Mouse (Mus musculus): ENCODE data around the gene B9d2. TPM values are rescaled to one million over a fixed set of nuclear protein-coding genes. Genes with fewer than 3 reads are reported as not detected.

The B9d2 gene
- polyA plus RNA-seq, 1 experiment from 2014 or later, result 26.8 TPM

DNA sequence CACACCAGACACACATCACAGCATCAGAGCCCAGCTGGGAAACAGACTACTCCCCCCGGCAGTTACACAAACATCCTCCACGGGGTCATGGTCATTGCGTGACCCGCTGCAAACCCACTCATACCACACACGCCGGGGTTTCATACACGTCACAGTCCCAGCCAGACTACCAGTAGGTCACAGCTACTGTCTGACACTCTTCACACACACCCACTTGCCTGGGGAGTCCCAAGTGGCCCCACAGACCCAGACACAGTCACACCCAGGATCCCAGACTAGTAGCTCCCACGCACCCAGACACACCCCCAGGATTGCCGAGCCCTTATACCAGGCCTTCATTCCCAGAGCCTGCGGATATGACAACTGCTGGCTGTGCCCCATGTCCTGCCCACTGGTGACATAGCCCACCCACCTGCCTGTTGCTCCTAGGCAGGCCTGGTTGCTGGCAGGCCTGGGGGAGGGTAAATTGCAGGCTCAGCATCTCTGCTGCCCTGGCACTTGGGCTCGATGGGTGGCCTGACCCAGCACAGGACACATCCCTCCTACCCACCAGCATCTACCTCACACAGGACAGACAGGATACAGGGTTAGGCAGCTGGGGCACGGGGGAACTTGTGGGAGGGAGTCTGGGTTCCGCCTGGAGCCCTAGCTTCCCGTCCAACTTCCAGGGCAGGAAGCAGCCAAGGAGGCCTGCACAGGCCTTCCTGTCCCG is 27.2 kb downstream of the B9d2 start:
- Histone ChIP-seq H3K36me3 (peaks cover 4% of the 10 kb centered on the region; the same call in 1 of the 2 replicates), H3K4me1 (peaks cover 63% of the 10 kb centered on the region), H3K4me3 (no peak overlapping the region), H3K27ac (peak overlapping the region; percentile 83), H3K4me2 (peak overlapping the region; percentile 31), H3K9me3 (no peaks in the 10 kb centered on the region), H3K27me3 (peaks cover 11% of the 10 kb centered on the region), H3K9ac (no peak overlapping the region)
- peak; percentile 74 for ATAC-seq (ENCODE audit: borderline replicate concordance, extremely low read depth, low FRiP score, low TSS enrichment)
- WGBS, result 30% methylated on average over 15 of the region's 15 CpGs

DNA sequence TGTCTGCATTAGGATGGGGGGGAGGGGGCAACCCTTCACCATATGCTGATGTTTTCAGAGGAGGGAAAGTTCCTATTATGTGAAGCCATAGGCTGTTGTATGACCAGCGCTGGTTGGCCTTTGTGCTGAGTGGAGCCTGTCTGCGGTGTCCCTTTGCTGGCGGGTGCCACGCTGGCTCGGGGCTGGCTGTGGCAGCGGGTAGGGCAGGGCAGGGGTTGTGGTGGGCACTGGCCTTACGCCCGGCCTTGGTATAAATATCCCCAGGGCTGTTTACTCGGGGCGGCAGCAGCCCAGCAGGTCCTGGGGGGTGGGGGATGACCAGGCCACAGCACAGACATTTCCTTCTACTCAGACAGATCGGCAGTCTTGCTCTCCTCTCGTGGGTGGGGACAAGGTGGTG is 29.4 kb downstream of the B9d2 start:
- WGBS, result 6% methylated on average over 12 of the region's 12 CpGs
- no peak for ATAC-seq (ENCODE audit: borderline replicate concordance, extremely low read depth, low FRiP score, low TSS enrichment)
- Histone ChIP-seq H3K36me3 (peaks cover 26% of the 10 kb centered on the region), H3K4me3 (no peak overlapping the region), H3K27me3 (no peaks in the 10 kb centered on the region), H3K27ac (peak overlapping the region; percentile 22; the same call in 1 of the 2 replicates), H3K9ac (no peak overlapping the region), H3K4me1 (peaks cover 49% of the 10 kb centered on the region), H3K9me3 (no peaks in the 10 kb centered on the region), H3K4me2 (peak overlapping the region; percentile 15; the same call in 1 of the 2 replicates)

DNA sequence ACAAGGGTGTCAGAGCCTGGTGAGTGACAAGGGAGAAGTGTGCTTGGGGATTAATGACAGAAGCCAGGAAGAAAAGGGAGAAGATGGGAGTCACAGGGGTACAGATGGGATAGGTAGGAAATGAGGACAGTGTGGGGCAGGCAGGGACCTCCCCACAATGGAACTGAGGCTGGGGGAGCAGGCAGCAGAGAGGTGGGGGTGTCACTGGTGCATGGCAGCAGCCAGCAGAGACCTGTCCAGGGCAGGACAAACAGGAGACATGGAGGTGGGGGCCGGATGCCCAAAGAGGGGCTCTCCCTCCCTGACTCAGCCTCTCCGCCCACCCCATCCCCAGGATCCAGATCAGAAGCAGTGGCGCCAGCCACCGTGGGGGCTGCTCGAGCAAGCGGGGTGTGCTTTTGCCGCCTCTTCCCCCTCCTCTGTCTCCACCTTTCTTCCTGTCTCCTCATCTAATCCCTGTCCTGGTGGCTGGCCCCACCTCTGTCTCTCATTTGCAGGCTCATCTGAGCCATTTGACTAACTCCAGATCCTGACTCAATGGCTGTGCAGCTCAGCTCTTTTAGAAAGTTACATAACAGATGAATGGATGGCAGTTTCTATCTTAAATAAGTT is 30.0 kb downstream of the B9d2 start:
- H3K4me2 ChIP-seq, result no peak overlapping the region; the same call in 1 of the 2 replicates
- H3K27ac ChIP-seq, result peak overlapping the region; percentile 22; the same call in 1 of the 2 replicates
- ATAC-seq (ENCODE audit: borderline replicate concordance, extremely low read depth, low FRiP score, low TSS enrichment), result no peak
- H3K4me3 ChIP-seq, result no peak overlapping the region
- H3K9me3 ChIP-seq, result no peaks in the 10 kb centered on the region
- no peak overlapping the region for H3K9ac ChIP-seq
- peaks cover 42% of the 10 kb centered on the region for H3K4me1 ChIP-seq
- no peaks in the 10 kb centered on the region for H3K27me3 ChIP-seq
- WGBS, result 14% methylated on average over 7 of the region's 7 CpGs
- peaks cover 33% of the 10 kb centered on the region for H3K36me3 ChIP-seq

DNA sequence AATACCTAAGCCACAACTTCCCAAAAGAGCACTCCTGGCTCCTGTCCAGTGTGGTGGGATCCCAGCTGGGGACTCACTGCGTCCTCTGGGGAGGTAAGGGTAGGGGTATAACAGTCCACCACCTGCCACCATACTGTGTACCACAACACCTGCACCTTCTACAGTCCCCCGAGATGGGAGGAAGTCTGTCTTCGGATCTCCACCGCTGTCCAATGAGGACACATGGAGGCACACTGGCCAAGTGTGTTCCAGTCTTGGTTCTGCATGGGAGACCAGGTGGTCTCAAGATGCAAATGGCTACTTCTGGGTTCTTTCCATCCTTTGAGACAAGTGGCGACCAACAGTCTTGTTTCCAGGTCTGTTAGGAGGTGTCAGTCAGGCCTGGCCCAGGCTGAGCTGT is 30.6 kb downstream of the B9d2 start:
- Histone ChIP-seq H3K9me3 (no peaks in the 10 kb centered on the region), H3K4me1 (peaks cover 37% of the 10 kb centered on the region), H3K27me3 (no peaks in the 10 kb centered on the region), H3K36me3 (peaks cover 38% of the 10 kb centered on the region), H3K4me3 (no peak overlapping the region), H3K4me2 (no peak overlapping the region), H3K9ac (no peak overlapping the region), H3K27ac (no peak overlapping the region; the same call in 1 of the 2 replicates)
- no peak for ATAC-seq (ENCODE audit: borderline replicate concordance, extremely low read depth, low FRiP score, low TSS enrichment)
- 63% methylated on average over 5 of the region's 5 CpGs for WGBS

DNA sequence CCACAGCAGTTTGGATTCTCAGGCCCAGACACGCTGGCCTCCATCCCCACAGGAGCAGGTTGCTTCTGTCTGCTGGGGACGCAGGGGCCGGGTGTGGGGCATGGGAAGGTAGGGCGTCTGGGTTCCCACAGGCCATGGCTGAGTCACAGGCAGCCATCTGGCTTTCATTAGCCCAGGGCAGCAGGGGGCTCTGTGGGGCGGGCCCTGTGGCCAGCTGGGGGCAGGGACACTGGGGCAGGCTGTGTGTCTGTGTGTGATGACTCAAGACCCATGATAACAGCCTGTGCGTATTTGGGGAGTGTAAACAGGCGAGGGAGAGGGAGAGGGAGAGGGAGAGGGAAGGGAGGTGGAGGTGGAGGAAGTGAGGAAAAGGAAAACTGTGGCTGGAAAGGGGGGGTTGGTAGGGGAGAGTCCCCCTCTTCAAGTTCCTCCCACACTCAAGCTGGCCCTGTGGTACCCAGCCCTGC is 31.2 kb downstream of the B9d2 start:
- Histone ChIP-seq H3K9ac (no peak overlapping the region), H3K4me2 (no peak overlapping the region), H3K4me1 (peaks cover 31% of the 10 kb centered on the region), H3K4me3 (no peak overlapping the region), H3K27ac (no peak overlapping the region), H3K27me3 (no peaks in the 10 kb centered on the region), H3K9me3 (no peaks in the 10 kb centered on the region), H3K36me3 (peaks cover 40% of the 10 kb centered on the region)
- WGBS, result 26% methylated on average over 7 of the region's 7 CpGs
- ATAC-seq (ENCODE audit: borderline replicate concordance, extremely low read depth, low FRiP score, low TSS enrichment), result no peak

DNA sequence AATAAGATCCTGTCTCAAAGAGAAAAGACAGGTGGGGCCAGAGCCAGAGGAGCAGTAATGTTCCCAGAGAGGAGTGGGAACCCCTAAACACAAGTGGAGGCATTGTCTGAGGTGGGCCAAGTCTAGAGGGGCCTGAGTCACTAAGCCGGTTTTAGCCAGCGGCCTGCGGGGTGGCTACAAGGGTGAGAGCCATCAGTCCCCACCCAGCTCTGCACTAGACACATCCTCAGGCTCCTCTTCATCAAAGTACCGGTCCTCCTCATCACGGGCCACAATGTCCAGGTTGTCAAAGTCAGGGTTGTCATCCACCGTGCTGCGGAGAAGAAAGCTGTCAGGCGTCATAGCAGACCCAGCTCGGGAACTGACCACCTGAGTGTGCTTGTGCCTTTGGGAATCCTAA is 32.2 kb downstream of the B9d2 start:
- H3K9ac ChIP-seq, result no peak overlapping the region
- no peak overlapping the region for H3K4me3 ChIP-seq
- H3K27ac ChIP-seq, result no peak overlapping the region
- 87% methylated on average over 9 of the region's 9 CpGs for WGBS
- peaks cover 40% of the 10 kb centered on the region for H3K36me3 ChIP-seq
- no peaks in the 10 kb centered on the region for H3K27me3 ChIP-seq
- H3K4me2 ChIP-seq, result no peak overlapping the region
- no peak for ATAC-seq (ENCODE audit: borderline replicate concordance, extremely low read depth, low FRiP score, low TSS enrichment)
- peaks cover 26% of the 10 kb centered on the region for H3K4me1 ChIP-seq
- no peaks in the 10 kb centered on the region for H3K9me3 ChIP-seq

DNA sequence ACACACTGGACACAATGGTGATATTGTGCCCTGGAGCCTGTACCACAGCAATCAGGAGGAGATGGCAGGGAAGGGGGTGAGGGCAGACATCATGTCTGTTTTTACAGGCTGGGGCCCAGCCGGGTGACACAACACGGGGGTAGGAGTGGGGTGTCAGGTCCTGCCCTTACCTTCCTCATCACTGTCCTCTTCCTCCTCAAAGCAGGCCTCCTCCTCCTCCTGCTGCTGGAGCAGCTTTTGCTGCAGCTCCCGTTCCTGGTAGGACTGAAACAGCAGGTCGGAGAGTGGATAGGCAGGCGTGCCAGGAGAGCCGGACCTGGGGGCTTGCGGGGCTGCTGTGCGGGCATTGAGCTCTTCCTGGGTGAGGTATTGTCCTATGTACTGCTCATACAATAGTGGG is 34.0 kb downstream of the B9d2 start:
- no peak for ATAC-seq (ENCODE audit: borderline replicate concordance, extremely low read depth, low FRiP score, low TSS enrichment)
- 95% methylated on average over 8 of the region's 8 CpGs for WGBS
- no peaks in the 10 kb centered on the region for H3K27me3 ChIP-seq
- H3K27ac ChIP-seq, result no peak overlapping the region
- peaks cover 32% of the 10 kb centered on the region for H3K4me1 ChIP-seq
- H3K9me3 ChIP-seq, result no peaks in the 10 kb centered on the region
- peaks cover 40% of the 10 kb centered on the region for H3K36me3 ChIP-seq
- H3K4me3 ChIP-seq, result no peak overlapping the region
- no peak overlapping the region for H3K9ac ChIP-seq
- no peak overlapping the region for H3K4me2 ChIP-seq

DNA sequence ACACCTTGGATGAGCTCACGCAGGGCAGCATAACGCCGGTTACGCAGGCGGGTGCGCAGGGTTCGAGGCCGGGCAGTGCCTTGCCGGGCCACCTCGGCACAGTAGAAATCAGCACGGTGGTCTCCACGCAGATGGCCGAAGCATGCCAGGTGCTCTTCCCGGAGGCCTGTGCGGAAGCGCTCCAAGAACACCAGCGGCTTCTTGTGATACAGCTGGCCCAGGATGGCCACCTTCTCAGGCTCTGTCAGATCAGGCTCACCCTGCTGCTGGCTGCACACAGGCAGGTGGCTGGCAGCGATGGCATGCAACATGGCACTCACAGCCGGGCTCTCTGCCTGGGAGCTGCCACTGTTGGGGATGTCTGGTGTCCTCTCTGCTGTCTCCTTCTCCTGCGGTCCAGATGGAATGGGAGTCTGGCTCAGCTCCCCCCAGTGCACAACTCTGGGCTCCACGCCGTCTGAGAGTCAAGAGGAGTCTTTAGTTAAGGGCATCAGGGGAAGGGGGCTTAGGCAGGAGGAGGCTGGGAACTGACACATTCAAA is 35.2 kb downstream of the B9d2 start:
- Histone ChIP-seq H3K36me3 (peaks cover 46% of the 10 kb centered on the region), H3K27me3 (no peaks in the 10 kb centered on the region), H3K4me3 (no peak overlapping the region), H3K4me1 (peaks cover 25% of the 10 kb centered on the region), H3K9ac (no peak overlapping the region), H3K4me2 (no peak overlapping the region), H3K27ac (no peak overlapping the region), H3K9me3 (no peaks in the 10 kb centered on the region)
- 96% methylated on average over 22 of the region's 22 CpGs for WGBS
- no peak for ATAC-seq (ENCODE audit: borderline replicate concordance, extremely low read depth, low FRiP score, low TSS enrichment)

DNA sequence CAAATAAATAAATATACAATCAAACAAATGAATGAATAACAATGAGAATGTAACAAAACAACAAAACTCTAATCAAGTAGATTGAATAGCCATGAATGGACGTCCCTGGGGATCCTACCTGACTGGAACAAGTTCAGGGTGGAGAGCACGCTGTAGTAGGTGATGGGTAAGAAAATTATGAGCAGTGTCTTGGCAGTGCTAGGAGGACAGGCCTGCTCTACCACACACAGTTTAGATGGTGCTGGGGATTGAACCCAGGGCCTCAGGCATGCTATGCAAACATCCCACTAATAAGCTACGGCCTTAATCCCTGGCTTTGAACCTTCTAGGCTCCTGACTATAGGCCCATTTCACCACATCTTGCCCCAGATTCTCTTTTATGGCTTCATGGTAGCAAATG is 36.9 kb downstream of the B9d2 start:
- peak overlapping the region; percentile 74 for H3K4me2 ChIP-seq
- no peak overlapping the region for H3K9ac ChIP-seq
- no peak for ATAC-seq (ENCODE audit: borderline replicate concordance, extremely low read depth, low FRiP score, low TSS enrichment)
- H3K27ac ChIP-seq, result no peak overlapping the region
- WGBS, result 88% methylated on average over 3 of the region's 3 CpGs
- no peaks in the 10 kb centered on the region for H3K9me3 ChIP-seq
- H3K27me3 ChIP-seq, result no peaks in the 10 kb centered on the region
- H3K4me3 ChIP-seq, result peak overlapping the region; percentile 61; the same call in 1 of the 2 replicates
- H3K36me3 ChIP-seq, result peaks cover 58% of the 10 kb centered on the region
- H3K4me1 ChIP-seq, result peaks cover 20% of the 10 kb centered on the region

DNA sequence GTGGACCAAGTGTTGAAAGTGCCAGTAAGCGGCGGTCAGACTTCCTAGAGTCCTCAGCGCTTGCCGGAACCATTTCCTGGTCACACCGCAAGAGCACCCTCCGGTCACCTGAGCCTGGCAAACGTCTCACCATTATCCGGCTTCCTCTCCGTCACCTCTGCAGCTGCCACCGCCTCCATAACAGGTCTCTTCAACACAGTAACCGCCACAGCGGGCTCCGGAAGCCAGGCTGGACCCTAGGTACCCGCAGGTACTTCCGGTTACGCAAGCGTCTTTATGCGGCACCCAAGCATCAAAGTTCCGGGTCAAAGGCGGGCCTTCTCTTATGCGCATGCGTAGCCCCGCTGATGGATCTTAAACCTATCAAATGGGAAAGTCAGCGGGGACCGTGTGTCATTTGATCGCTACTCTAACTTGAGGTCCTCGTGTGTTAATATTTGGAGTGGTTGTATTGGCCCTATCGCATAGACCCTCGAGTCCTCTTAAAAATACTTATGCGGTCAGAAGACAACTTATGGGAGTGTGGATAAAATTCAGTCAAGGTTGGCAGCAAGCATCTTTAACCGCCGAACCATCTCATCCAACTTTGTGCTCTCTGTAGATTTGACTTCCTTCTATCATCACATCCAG is 38.3 kb downstream of the B9d2 start, which contains the start of gene Ccdc97:
Gene Ccdc97 (minus strand): TSS at position 301 of the 630 bp plus-strand sequence.
- H3K27me3 ChIP-seq, result no peaks in the 10 kb centered on the region
- H3K27ac ChIP-seq, result peak within 1 kb of the TSS; percentile 80
- H3K9ac ChIP-seq, result peak within 1 kb of the TSS; percentile 60
- peaks cover 20% of the 10 kb centered on the region for H3K4me1 ChIP-seq
- peak within 1 kb of the TSS; percentile 61 for H3K4me3 ChIP-seq
- H3K9me3 ChIP-seq, result no peaks in the 10 kb centered on the region
- peak within 1 kb of the TSS; percentile 74 for H3K4me2 ChIP-seq
- H3K36me3 ChIP-seq, result peaks cover 59% of the 10 kb centered on the region
- 2% methylated on average over 32 of the region's 32 CpGs for WGBS
- peak; percentile 82 for ATAC-seq (ENCODE audit: borderline replicate concordance, extremely low read depth, low FRiP score, low TSS enrichment)

DNA sequence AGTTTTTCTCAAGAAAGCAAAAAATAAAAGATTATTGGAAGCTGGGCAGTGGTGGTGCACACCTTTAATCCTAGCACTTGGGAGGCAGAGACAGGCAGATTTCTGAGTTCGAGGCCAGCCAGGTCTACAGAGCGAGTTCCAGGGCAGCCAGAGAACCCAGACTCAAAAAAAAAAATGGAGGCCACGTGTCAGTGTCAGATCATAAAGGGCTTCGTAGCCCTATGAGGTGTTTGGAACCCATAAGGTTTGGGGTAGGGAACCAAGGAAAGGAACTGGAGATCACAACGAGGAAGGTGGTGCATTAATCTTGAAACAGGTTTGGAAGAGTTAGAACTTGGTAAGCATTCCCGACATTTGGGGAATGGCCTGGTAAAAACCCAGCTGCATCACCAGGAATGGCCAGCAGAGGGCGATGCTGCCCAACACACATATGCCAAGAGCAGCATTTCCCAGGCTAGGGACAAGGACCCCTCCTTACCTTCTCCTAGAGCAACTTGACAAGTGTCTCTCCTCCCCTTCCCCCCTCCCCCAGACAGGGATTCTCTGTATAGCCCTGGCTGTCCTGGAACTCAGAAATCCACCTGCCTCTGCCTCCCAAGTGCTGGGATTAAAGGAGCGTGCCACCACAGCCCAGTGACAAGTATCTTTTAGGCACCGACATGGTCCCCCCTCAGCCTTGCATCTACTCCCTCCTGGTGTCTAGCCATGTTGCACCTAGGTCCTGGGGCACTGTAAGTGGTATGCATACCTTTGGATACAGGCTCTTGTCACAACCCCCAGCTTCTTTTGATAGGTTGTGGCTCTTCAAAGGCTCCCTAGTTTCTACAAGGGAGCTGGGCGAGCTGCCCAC is 39.4 kb downstream of the B9d2 start:
- no peak overlapping the region; the same call in 1 of the 2 replicates for H3K4me2 ChIP-seq
- peaks cover 20% of the 10 kb centered on the region for H3K4me1 ChIP-seq
- no peak overlapping the region for H3K9ac ChIP-seq

More for the DNA sequence above, 39.4 kb downstream of the B9d2 start:
- ATAC-seq (ENCODE audit: borderline replicate concordance, extremely low read depth, low FRiP score, low TSS enrichment), result peak; percentile 50; the same call in 1 of the 2 replicates
- H3K9me3 ChIP-seq, result no peaks in the 10 kb centered on the region
- no peaks in the 10 kb centered on the region for H3K27me3 ChIP-seq
- H3K36me3 ChIP-seq, result peaks cover 59% of the 10 kb centered on the region
- H3K4me3 ChIP-seq, result no peak overlapping the region
- WGBS, result 59% methylated on average over 10 of the region's 10 CpGs
- peak overlapping the region; percentile 61 for H3K27ac ChIP-seq
